Mouse (Mus musculus) skeletal muscle tissue, adult 2 months (tissue): ENCODE data around the gene Col4a2.

Experiments used
- DNase-seq: peaks from one replicate; pipeline ENCODE4 v3.0.0-alpha.2; 2012; ENCODE audit warnings: low read depth, low spot score

Col4a2 gene

GRCm38 (mm10) chr8:11323681-11324080 lies 11.1 kb downstream of the Col4a2 start:
- peak; percentile 44 for DNase-seq

- no peak for DNase-seq
Observed at GRCm38 (mm10) chr8:11324801-11325395, 12.3 kb downstream of the Col4a2 start.

GRCm38 (mm10) chr8:11327298-11327697 lies 14.7 kb downstream of the Col4a2 start:
- no peak for DNase-seq

GRCm38 (mm10) chr8:11327722-11328417 lies 15.3 kb downstream of the Col4a2 start:
- no peak for DNase-seq

DNA sequence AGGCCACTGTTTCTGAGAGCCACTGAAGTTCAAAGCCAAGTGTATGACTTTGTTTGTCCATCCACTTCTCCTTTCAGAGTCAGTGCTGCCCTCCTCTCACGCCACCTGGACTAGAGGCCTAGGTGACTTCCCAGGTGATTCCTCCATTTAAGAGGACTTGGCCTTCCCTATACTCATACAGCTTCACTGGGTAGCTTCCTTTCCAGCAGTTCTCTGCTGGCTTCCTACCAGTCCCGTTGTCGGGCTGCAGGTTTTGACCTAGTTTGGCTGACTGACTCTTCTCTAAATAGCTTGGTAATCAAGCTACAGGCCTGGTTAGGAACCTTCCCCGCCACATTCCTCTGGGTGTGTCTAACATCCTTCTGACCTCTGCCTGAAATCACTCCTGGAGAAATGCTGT lies 19.0 kb downstream of the Col4a2 start:
- DNase-seq = peak; percentile 42

- DNase-seq = no peak
Observed at GRCm38 (mm10) chr8:11333746-11334145, 21.1 kb downstream of the Col4a2 start.

DNA sequence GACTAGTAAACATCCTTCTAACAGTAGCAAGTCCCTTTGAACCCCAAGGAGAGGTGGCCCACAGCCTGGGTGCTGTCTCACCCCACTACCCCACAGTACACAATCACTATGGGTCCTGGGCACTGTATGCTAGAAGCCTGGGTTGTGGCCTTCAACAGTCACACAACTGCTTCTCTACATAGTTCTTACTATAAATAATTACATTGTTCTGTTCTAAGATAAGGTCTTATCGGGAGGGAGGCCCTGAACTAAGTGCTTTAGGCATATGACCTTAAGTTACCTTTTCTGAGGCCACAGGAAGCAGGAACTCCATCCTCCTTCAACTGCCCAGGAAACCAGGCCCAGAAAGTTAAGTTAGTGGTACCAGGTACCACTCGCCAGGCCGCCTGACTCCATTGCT lies 21.9 kb downstream of the Col4a2 start:
- DNase-seq = no peak

- no peak for DNase-seq
Observed at GRCm38 (mm10) chr8:11335238-11335637, 22.6 kb downstream of the Col4a2 start.

DNA sequence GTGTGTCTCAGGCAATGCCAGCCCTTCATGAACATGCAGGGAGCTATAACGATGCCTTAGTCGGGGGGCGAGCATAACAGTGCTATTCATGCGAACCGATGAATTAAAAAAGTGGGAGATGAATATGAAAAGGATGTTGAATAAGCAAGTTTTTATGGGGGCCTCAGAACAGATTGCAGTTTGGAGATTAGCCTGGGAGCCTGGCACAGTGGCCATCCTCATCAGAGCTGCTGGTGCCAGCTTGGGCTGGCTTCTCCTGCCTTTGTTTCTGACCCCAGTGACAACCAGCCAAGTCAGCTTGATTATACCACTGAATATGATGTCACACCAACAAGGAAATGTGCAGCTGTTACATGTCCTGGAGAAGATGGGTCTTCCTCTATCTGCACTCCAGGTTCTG lies 23.7 kb downstream of the Col4a2 start:
- no peak for DNase-seq

GRCm38 (mm10) chr8:11337642-11338041 lies 25.0 kb downstream of the Col4a2 start:
- DNase-seq = no peak

DNA sequence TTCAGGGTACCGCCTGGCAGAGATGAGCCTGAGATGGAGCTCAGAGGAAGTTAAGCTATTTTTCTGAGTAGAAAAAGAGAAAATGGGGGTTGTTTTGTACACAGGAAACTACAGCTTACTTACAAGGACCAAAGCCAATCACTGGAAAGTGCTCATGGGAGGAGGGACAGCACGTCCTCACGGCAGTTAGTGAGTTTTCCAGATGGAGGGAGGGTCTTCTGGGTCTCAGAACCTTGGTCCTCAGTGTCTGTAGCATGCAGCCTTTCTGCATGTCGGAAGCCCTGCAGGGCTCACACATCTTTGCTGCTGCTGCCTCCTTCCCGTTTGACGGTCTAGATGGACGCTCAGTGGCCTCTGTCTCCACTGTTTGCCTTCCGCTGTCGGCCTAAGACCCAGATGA lies 25.9 kb downstream of the Col4a2 start:
- no peak for DNase-seq

DNA sequence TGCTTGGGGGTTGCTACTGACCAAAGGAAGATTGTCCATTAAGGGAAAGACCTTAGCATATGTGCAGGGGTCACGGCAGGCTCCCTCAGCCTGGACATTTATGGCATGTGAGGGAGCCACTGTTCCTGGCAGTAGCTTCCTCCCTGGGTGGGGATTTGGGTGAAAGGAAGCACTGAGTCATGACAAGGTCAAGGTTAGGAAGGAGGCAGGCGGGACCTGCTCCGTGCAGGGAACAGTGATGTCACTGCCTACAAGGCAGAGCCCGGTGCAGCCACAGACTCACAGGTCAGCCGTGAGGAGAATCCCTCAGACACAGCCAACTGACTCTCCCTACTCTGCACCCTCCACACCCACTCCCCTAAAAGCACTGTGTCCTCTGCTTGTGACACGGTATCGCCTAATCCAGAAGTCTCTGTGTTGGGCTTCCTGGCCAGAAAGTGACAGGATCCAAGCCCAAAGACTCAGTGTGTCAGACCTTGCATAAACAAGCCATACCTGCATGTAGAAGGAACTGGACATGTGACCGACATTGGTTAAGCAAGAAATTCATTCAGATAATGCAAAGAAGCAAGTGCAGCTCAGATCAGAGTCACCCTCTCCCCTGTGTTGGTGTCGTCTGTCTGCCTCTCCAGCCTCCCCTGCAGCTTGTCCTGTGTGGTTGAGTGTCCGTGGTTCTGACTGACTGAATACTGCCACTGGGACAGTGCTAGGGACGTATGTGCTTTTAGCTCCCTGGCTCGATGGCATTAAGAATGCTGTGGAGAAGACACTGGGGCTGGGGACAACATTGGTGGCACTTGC lies 27.9 kb downstream of the Col4a2 start:
- no peak for DNase-seq

DNA sequence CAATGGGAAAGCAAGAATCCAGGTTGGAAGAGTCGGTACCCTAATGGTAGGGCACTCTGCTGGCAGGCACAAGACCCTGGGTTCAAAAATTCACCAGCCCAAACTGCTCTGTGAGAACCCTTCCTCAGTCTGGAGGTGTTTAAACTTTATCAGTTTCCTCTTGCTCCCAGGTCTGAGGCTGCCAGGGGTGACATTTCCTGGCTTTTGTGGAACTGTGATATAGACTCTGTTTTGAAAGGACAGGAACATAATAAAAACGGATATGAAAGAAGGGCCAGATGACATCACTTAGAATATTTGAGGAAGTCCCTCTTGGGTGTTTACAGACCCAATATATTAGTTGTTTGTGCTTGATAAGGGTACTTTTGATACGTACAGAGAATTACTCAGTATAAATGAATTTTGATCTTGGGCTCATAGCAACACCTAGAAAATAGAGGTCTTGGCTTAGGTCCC lies 28.5 kb downstream of the Col4a2 start:
- DNase-seq = no peak

DNA sequence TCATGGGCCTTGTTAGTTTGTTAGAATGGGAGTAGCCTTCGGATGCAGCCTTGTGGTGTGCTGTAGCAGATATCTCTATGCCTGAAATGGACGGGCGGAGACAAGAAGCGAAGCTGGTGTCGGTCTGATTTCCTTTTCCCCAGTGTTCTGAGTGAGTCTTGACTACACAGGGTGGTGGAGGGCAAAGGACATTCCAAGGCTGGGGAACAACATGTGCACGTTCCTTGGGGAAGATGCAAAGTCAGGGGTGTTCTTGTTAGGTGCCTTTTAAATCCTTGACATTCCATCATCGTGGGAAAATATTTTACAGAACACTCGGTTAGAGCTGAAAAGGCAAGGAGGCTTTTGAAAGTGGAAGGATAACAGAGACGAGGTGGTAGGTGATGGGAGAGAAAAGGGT lies 31.9 kb downstream of the Col4a2 start:
- DNase-seq = no peak

- DNase-seq = no peak
Observed at GRCm38 (mm10) chr8:11346225-11346624, 33.6 kb downstream of the Col4a2 start.

GRCm38 (mm10) chr8:11347699-11348098 lies 35.1 kb downstream of the Col4a2 start:
- DNase-seq = no peak

- peak; percentile 90 for DNase-seq
Observed at GRCm38 (mm10) chr8:11348622-11349021, 36.0 kb downstream of the Col4a2 start.

- no peak for DNase-seq
Observed at GRCm38 (mm10) chr8:11351355-11351754, 38.8 kb downstream of the Col4a2 start.

DNA sequence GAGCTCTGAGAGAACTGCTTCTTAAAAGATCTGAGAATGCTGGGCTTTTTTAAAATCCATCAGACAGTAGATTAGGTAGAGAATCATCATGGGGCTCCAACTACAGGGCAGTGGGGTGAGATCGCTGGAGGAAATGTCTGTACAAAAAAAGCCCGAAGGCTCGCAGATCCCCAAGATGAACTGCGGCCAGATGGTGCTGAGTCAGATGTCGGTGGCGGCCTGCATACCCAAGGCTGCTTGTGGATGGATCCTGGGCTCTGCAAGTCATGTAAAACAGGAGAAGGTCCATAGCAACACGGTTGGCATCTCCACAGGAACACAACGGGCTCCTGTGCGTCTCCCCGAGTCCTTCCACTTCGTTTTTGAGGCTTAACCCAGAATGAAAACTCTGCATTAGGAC lies 39.9 kb downstream of the Col4a2 start:
- DNase-seq = no peak

DNA sequence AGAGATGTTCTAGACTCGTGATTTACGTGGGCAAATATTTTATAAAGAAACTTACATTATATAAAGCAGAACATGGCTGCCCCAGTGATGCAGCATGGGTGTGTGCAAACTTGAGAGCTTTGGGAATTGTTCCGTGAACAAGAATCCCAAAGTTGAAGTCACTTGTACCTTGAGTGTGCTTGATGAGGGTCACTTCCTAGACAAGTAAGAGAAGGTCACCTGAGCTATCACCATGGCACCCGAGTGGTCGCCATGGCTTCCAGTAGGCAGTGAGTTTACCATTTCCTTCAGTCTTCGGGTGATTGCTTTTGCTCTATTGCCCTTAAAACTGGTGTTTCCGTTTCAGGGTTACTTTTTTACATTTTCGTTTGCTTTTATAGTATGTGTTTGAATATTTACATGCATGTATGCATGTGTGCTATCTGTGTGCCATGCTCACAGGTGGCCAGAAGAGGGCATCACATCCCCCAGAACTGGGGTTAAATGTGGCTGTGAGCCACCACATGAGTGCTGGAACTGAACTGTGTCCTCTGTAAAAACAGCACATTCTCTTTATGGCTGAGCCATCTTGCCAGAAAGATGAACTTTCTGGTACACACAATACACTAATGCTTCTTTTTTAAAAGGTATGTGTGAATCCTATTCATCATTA lies 42.3 kb downstream of the Col4a2 start:
- DNase-seq = no peak

DNA sequence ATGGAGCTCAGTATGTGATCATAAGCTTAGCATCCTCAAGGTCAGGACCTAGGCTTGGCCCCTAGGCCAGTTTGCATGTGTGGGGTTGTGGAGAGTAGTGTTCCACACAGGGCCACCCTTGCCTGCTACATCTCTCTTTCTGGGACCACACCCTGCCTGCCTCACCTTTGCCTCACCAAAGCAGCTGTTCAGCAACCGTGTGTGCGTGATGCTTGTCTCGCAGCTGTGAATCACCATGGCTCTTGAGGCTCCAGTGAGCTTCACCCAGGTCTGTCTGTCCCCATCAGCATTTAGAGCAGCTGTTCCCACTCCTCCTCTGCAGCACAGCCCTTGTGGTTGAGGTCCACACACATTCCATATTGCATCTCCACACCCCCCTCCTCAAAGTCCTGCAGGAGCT lies 43.3 kb downstream of the Col4a2 start:
- DNase-seq = no peak

DNA sequence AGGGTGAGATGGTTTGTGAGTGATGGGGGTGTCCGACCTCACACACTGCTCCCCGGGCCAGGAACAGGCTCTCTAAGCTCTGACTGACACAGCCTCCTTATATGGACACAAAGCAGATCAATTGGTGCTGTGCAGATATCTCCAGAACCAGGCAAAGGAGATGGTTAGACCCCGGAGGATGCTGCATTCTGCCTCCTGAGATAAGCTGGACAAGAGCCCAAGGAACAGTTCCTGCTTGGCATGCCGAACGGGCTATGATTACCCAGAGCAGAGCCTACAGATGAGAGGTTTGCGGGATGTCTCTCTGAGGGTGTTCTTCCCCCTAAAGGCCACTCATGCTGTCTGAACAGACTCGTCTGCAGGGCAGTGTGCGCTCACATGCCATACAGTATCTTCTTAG lies 44.2 kb downstream of the Col4a2 start:
- DNase-seq = no peak
